Mouse (Mus musculus) heart, adult 2 months (tissue): Measurements from ENCODE around the gene Josd2.

Experiments
- CTCF ChIP-seq: fragments of 200-600 bp; IDR thresholded peaks from 2 replicates; pipeline ENCODE4 v1.8.1; 2022; ENCODE audit warnings: antibody characterized with exemption, mild to moderate bottlenecking, moderate library complexity
- EP300 ChIP-seq: fragments of 200-500 bp; IDR thresholded peaks from 2 replicates; pipeline ENCODE4 v1.6.1; 2011; ENCODE audit warnings: low read depth, low read length, control low read depth; ENCODE audit not compliant: insufficient read depth

- TF ChIP-seq CTCF (no peak), EP300 (no peak)
Observed at GRCm38 (mm10) chr7:44437933-44438332, 29.8 kb upstream of the Josd2 start.
